Mouse (Mus musculus) WW6 (cell line): ENCODE data around the gene Atg5.
"Not testable (repeated sequence)": the region's sequence is repeated elsewhere in the genome, so short reads cannot be mapped to it uniquely, and the experiment has no call there.

Experiments used
- DNase-seq: peaks from one replicate; pipeline ENCODE4 v3.0.0-alpha.2; 2013; ENCODE audit warnings: low read depth, low spot score

Atg5 gene

GRCm38 (mm10) chr10:44315276-44315675 lies 47.1 kb downstream of the Atg5 start:
- DNase-seq, result no peak

- DNase-seq, result no peak
Measured at GRCm38 (mm10) chr10:44316280-44317270, 48.4 kb downstream of the Atg5 start.

GRCm38 (mm10) chr10:44322166-44322565 lies 54.0 kb downstream of the Atg5 start:
- no peak for DNase-seq

- DNase-seq, result no peak
Measured at GRCm38 (mm10) chr10:44323070-44323775, 55.1 kb downstream of the Atg5 start.

- no peak for DNase-seq
Measured at GRCm38 (mm10) chr10:44323836-44324235, 55.7 kb downstream of the Atg5 start.

GRCm38 (mm10) chr10:44325551-44326500 lies 57.7 kb downstream of the Atg5 start:
- peak; percentile 31 for DNase-seq

GRCm38 (mm10) chr10:44327057-44327456 lies 58.9 kb downstream of the Atg5 start:
- DNase-seq, result no peak

- DNase-seq, result no peak
Measured at GRCm38 (mm10) chr10:44328347-44328746, 60.2 kb downstream of the Atg5 start.

- no peak for DNase-seq
Measured at GRCm38 (mm10) chr10:44330717-44331116, 62.6 kb downstream of the Atg5 start.

- DNase-seq, result no peak
Measured at GRCm38 (mm10) chr10:44331469-44331868, 63.3 kb downstream of the Atg5 start.

GRCm38 (mm10) chr10:44332656-44333055 lies 64.5 kb downstream of the Atg5 start:
- not testable (repeated sequence) for DNase-seq

GRCm38 (mm10) chr10:44336641-44337382 lies 68.7 kb downstream of the Atg5 start:
- not testable (repeated sequence) for DNase-seq

- no peak for DNase-seq
Measured at GRCm38 (mm10) chr10:44338571-44338970, 70.4 kb downstream of the Atg5 start.

GRCm38 (mm10) chr10:44339326-44339725 lies 71.2 kb downstream of the Atg5 start:
- no peak for DNase-seq

- no peak for DNase-seq
Measured at GRCm38 (mm10) chr10:44340928-44341327, 72.8 kb downstream of the Atg5 start.

- no peak for DNase-seq
Measured at GRCm38 (mm10) chr10:44341826-44342521, 73.8 kb downstream of the Atg5 start.

GRCm38 (mm10) chr10:44343351-44343750 lies 75.2 kb downstream of the Atg5 start:
- no peak for DNase-seq

- no peak for DNase-seq
Measured at GRCm38 (mm10) chr10:44347549-44348172, 79.5 kb downstream of the Atg5 start.
